Mouse (Mus musculus): Measurements from ENCODE around the gene Nup93. TPM values are rescaled to one million over a fixed set of nuclear protein-coding genes. Genes with fewer than 3 reads are reported as not detected.

Nup93 gene
- polyA plus RNA-seq, 1 experiment from 2014 or later = 103 TPM

DNA sequence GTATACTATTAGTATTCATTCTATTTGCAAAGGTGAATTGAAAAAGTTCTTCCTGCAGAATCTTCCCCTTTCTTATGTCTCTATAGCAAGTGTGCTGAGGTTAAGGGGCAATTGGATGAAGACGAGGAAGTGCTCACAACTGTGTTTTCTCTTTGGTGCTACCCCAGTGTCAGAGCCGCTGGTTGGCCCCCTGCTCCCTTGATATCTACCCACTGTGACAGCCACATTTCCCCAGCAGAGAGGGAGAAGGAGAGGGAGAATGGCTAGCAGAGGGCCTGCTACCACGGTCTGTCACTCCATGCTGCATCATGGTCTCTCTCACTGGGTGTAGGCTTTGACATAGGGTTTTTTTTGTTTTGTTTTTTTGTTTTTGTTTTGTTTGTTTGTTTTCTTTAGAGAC lies 58.2 kb downstream of the Nup93 start:
- no peak for ATAC-seq (ENCODE audit: low FRiP score, low TSS enrichment)
- Histone ChIP-seq H3K4me1 (ENCODE audit: control insufficient read depth, insufficient read depth, low read length) (0 out of 2 replicates have a peak, but pooled peaks cover 7% of the 10 kb centered on the region), H3K4me2 (replicated peaks; ENCODE audit: low read depth, low read length) (no peak overlapping the region), H3K27me3 (ENCODE audit: control insufficient read depth, insufficient read depth, low read length) (no peaks in the 10 kb centered on the region), H3K36me3 (ENCODE audit: control insufficient read depth, insufficient read depth, low read length) (no peaks in the 10 kb centered on the region), H3K27ac (ENCODE audit: low read depth, low read length) (no peak overlapping the region), H3K9me3 (ENCODE audit: control insufficient read depth, low read length) (no peaks in the 10 kb centered on the region), H3K9ac (ENCODE audit: low read depth, low read length) (no peak overlapping the region), H3K4me3 (ENCODE audit: low read length) (no peak overlapping the region)
- WGBS = 71% methylated on average over 3 of the region's 3 CpGs

DNA sequence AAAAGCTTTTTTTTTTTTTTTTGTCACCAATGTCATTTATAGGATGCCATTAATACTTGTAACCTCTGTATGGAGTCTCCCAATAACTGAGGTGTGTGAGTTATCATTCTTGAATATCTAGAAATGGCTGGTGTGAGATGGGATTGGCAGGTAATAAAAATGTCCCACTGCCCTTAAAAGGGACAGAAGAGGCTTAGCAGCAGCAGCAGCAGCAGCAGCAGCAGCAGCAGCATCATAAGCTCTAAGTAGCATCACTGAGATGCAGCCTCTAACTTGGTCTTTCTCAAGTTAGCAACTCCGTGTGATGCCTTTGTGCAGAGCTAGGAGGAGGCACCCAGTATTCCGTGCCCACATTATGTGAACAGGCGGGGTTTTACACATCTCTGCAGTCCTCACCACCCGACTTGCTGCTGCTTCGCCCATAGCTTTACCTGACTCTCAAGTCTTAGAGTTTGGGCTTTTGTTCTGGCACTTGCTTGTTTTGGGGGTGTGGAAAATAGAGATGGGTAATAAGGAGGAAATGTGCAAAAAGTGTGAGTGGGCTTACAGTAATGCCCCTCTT lies 59.0 kb downstream of the Nup93 start:
- Histone ChIP-seq H3K27ac (ENCODE audit: low read depth, low read length) (no peak overlapping the region), H3K9me3 (ENCODE audit: control insufficient read depth, low read length) (no peaks in the 10 kb centered on the region), H3K9ac (ENCODE audit: low read depth, low read length) (no peak overlapping the region), H3K4me3 (ENCODE audit: low read length) (no peak overlapping the region), H3K27me3 (ENCODE audit: control insufficient read depth, insufficient read depth, low read length) (no peaks in the 10 kb centered on the region), H3K4me1 (ENCODE audit: control insufficient read depth, insufficient read depth, low read length) (0 out of 2 replicates have a peak, but pooled peaks cover 7% of the 10 kb centered on the region), H3K4me2 (replicated peaks; ENCODE audit: low read depth, low read length) (no peak overlapping the region), H3K36me3 (ENCODE audit: control insufficient read depth, insufficient read depth, low read length) (no peaks in the 10 kb centered on the region)
- WGBS = 82% methylated on average over 5 of the region's 5 CpGs
- no peak for ATAC-seq (ENCODE audit: low FRiP score, low TSS enrichment)

DNA sequence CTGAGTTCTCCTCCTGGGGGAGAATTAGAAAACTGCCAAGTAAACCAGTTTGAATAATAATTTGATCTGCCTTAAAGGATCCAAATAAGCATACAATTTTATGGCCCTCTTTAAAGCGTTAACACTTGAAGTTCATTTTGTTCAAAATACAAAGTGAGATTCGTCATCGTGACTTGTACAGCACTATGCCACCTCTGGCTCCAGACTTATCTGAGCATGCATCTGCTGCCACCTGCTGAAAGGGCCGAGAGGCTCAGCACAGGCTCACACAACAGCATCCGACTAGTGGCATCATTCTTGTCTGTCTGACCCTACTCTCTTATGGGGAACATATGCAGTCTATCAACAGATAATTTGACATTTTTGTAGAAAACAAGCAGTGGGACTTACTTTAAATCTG lies 59.7 kb downstream of the Nup93 start:
- Histone ChIP-seq H3K4me3 (ENCODE audit: low read length) (no peak overlapping the region), H3K27ac (ENCODE audit: low read depth, low read length) (no peak overlapping the region), H3K4me2 (replicated peaks; ENCODE audit: low read depth, low read length) (no peak overlapping the region), H3K9me3 (ENCODE audit: control insufficient read depth, low read length) (no peaks in the 10 kb centered on the region), H3K4me1 (ENCODE audit: control insufficient read depth, insufficient read depth, low read length) (0 out of 2 replicates have a peak, but pooled peaks cover 7% of the 10 kb centered on the region), H3K36me3 (ENCODE audit: control insufficient read depth, insufficient read depth, low read length) (no peaks in the 10 kb centered on the region), H3K27me3 (ENCODE audit: control insufficient read depth, insufficient read depth, low read length) (no peaks in the 10 kb centered on the region), H3K9ac (ENCODE audit: low read depth, low read length) (no peak overlapping the region)
- ATAC-seq (ENCODE audit: low FRiP score, low TSS enrichment) = no peak
- WGBS = 76% methylated on average over 5 of the region's 5 CpGs

DNA sequence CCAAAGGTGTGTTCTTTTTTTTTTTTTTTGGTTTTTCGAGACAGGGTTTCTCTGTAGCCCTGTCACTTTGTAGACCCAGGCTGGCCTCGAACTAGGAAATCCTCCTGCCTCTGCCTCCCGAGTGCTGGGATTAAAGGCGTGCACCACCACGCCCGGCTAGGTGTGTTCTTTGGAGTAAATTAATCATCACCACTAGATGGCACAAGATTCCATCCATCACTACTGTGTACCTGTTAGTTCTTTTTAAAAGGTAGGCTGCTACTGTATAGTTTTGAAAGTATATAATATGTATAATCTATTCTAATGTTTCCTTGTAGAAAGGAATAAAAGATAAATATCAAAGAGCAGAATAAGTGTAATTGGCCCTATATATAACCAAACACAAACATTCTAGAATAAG lies 63.9 kb downstream of the Nup93 start:
- Histone ChIP-seq H3K4me3 (ENCODE audit: low read length) (no peak overlapping the region), H3K27me3 (ENCODE audit: control insufficient read depth, insufficient read depth, low read length) (no peaks in the 10 kb centered on the region), H3K9me3 (ENCODE audit: control insufficient read depth, low read length) (no peaks in the 10 kb centered on the region), H3K27ac (ENCODE audit: low read depth, low read length) (no peak overlapping the region), H3K9ac (ENCODE audit: low read depth, low read length) (no peak overlapping the region), H3K36me3 (ENCODE audit: control insufficient read depth, insufficient read depth, low read length) (no peaks in the 10 kb centered on the region), H3K4me1 (ENCODE audit: control insufficient read depth, insufficient read depth, low read length) (no peaks in the 10 kb centered on the region), H3K4me2 (replicated peaks; ENCODE audit: low read depth, low read length) (no peak overlapping the region)
- ATAC-seq (ENCODE audit: low FRiP score, low TSS enrichment) = no peak
- WGBS = 94% methylated on average over 6 of the region's 6 CpGs

DNA sequence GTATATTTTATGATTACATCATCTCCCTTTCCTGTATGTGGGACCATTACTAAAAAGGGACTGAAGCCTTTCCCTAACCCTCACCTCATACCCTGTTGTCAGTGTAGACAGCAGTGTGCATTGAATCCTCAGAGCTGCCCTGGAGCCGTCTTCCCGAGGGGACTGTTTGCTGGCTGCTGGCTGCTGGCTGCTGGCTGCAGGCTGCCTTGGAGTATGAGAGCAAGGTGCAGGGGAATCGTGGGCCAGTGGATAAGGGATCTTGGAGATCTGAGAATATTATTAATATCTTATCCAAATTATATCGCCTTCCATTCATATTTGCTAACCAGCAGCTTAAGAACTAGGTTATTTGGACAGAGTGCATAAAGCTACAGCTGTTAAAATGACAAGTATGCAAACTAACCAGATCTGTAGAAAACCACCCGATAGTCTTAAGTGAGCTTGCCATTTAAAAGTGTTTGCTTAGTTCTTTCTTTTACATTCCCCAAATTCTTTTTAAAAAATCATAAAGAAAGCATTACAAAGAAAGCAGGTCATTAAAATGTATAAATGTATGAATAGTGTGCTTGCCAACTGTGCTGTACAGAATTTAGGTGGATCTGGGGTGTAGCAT lies 65.7 kb downstream of the Nup93 start:
- Histone ChIP-seq H3K4me2 (replicated peaks; ENCODE audit: low read depth, low read length) (no peak overlapping the region), H3K9me3 (ENCODE audit: control insufficient read depth, low read length) (no peaks in the 10 kb centered on the region), H3K4me1 (ENCODE audit: control insufficient read depth, insufficient read depth, low read length) (no peaks in the 10 kb centered on the region), H3K9ac (ENCODE audit: low read depth, low read length) (no peak overlapping the region), H3K4me3 (ENCODE audit: low read length) (no peak overlapping the region), H3K36me3 (ENCODE audit: control insufficient read depth, insufficient read depth, low read length) (no peaks in the 10 kb centered on the region), H3K27me3 (ENCODE audit: control insufficient read depth, insufficient read depth, low read length) (no peaks in the 10 kb centered on the region), H3K27ac (ENCODE audit: low read depth, low read length) (no peak overlapping the region)
- ATAC-seq (ENCODE audit: low FRiP score, low TSS enrichment) = no peak
- WGBS = 80% methylated on average over 5 of the region's 5 CpGs

DNA sequence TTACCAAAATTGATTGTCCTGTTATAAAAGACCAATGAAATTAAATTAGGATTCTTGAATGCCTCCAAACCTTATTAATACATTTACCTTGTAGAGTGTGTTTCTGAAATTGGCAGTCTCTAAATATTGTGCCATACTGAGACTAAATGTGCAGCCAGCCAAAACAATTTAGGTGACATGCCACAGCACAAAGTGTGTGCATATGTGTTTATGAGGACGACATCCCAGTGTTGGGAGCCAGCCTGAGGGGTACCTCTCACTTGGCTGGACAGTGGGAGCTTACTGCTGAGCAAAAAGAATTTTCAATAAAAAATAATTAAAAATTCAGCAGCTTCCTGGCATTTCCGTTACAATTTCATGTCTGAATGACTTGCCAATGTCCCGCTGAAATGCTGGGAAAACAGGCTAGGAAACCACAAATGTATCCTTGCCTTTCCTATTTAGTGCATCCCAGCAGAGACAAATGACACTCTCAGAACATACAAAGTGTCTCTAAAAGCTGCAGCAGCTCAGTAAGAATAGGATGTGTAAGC lies 68.2 kb downstream of the Nup93 start:
- Histone ChIP-seq H3K27ac (ENCODE audit: low read depth, low read length) (no peak overlapping the region), H3K9ac (ENCODE audit: low read depth, low read length) (no peak overlapping the region), H3K4me3 (ENCODE audit: low read length) (no peak overlapping the region), H3K27me3 (ENCODE audit: control insufficient read depth, insufficient read depth, low read length) (no peaks in the 10 kb centered on the region), H3K36me3 (ENCODE audit: control insufficient read depth, insufficient read depth, low read length) (no peaks in the 10 kb centered on the region), H3K4me2 (replicated peaks; ENCODE audit: low read depth, low read length) (no peak overlapping the region), H3K4me1 (ENCODE audit: control insufficient read depth, insufficient read depth, low read length) (no peaks in the 10 kb centered on the region), H3K9me3 (ENCODE audit: control insufficient read depth, low read length) (no peaks in the 10 kb centered on the region)
- ATAC-seq (ENCODE audit: low FRiP score, low TSS enrichment) = no peak
- 90% methylated on average over 3 of the region's 3 CpGs for WGBS

DNA sequence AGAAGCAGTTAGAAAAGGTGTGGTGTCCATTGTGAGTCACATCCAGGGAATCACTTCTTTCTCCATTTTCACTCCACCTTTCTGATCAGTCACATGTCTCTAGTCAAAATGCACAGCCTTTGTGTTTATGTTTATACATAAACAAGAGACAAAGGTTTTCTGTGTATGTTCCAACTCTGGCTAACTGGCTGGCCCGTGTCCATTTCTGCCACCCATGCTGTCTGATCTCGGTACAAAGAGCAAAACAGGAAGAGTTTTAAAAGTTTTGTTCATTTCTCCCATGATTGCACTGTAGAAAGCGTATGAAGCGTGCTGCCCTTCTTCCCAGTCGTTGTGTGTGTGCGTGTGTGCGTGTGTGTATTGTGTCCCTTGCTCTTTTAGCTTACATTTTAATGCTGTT lies 69.8 kb downstream of the Nup93 start:
- 90% methylated on average over 7 of the region's 7 CpGs for WGBS
- ATAC-seq (ENCODE audit: low FRiP score, low TSS enrichment) = no peak

DNA sequence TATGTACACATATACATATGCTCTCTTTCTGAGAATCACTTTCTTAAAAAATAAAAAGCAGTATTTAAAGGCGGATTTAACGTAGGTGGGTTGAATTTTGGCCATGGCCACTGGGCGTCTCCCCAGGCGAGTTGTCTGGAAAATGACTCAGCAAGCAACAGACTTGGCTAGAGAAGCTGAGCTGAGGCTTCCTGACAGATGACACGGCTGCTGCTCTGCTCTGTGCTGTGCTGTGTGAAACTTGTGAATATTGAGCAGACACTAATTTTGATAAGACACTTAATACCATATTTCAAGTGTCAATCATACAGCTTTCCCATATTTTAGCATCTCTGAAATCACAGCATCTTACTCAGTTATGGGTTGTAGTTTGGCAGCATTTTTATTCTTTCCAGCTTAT lies 76.2 kb downstream of the Nup93 start:
- H3K4me3 ChIP-seq (ENCODE audit: low read length) = no peak overlapping the region
- no peaks in the 10 kb centered on the region for H3K4me1 ChIP-seq (ENCODE audit: control insufficient read depth, insufficient read depth, low read length)
- H3K9me3 ChIP-seq (ENCODE audit: control insufficient read depth, low read length) = no peaks in the 10 kb centered on the region
- no peaks in the 10 kb centered on the region for H3K27me3 ChIP-seq (ENCODE audit: control insufficient read depth, insufficient read depth, low read length)
- H3K36me3 ChIP-seq (ENCODE audit: control insufficient read depth, insufficient read depth, low read length) = no peaks in the 10 kb centered on the region; the same call in 1 of the 2 replicates
- no peak overlapping the region for H3K27ac ChIP-seq (ENCODE audit: low read depth, low read length)
- no peak for ATAC-seq (ENCODE audit: low FRiP score, low TSS enrichment)
- WGBS = 95% methylated on average over 5 of the region's 5 CpGs
- no peak overlapping the region for H3K4me2 ChIP-seq (replicated peaks; ENCODE audit: low read depth, low read length)
- no peak overlapping the region for H3K9ac ChIP-seq (ENCODE audit: low read depth, low read length)

More for the DNA sequence above, 69.8 kb downstream of the Nup93 start:
- Histone ChIP-seq H3K9ac (ENCODE audit: low read depth, low read length) (no peak overlapping the region), H3K27me3 (ENCODE audit: control insufficient read depth, insufficient read depth, low read length) (no peaks in the 10 kb centered on the region), H3K4me1 (ENCODE audit: control insufficient read depth, insufficient read depth, low read length) (no peaks in the 10 kb centered on the region), H3K4me2 (replicated peaks; ENCODE audit: low read depth, low read length) (no peak overlapping the region), H3K9me3 (ENCODE audit: control insufficient read depth, low read length) (no peaks in the 10 kb centered on the region), H3K36me3 (ENCODE audit: control insufficient read depth, insufficient read depth, low read length) (no peaks in the 10 kb centered on the region), H3K27ac (ENCODE audit: low read depth, low read length) (no peak overlapping the region), H3K4me3 (ENCODE audit: low read length) (no peak overlapping the region)

DNA sequence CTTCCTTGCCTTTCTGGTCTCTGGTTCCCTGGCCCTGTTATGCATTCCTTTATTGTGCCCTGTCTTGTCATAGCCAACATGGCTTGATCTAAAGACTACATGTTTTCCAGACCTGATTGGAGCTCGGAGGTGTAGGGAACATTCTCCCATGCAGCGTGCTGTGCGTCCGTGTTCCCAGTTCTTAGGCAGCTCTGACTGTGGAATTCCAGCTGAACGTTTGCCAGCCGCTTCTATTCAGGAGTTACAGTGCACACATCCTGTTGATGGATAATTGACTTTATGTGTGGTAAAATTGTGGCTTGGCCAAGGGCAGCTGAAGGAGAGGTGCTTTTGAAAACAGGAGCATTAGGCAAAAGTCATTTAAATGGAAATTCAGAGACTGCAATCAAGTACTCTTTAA lies 77.7 kb downstream of the Nup93 start:
- H3K36me3 ChIP-seq (ENCODE audit: control insufficient read depth, insufficient read depth, low read length) = no peaks in the 10 kb centered on the region; the same call in 1 of the 2 replicates
- no peaks in the 10 kb centered on the region for H3K9me3 ChIP-seq (ENCODE audit: control insufficient read depth, low read length)
- H3K9ac ChIP-seq (ENCODE audit: low read depth, low read length) = no peak overlapping the region
- 74% methylated on average over 6 of the region's 6 CpGs for WGBS
- H3K4me3 ChIP-seq (ENCODE audit: low read length) = no peak overlapping the region
- ATAC-seq (ENCODE audit: low FRiP score, low TSS enrichment) = no peak
- H3K4me1 ChIP-seq (ENCODE audit: control insufficient read depth, insufficient read depth, low read length) = no peaks in the 10 kb centered on the region
- 0 out of 2 replicates have a peak overlapping the region, but pooled peaks have one; percentile 24 for H3K27ac ChIP-seq (ENCODE audit: low read depth, low read length)
- no peak overlapping the region for H3K4me2 ChIP-seq (replicated peaks; ENCODE audit: low read depth, low read length)
- no peaks in the 10 kb centered on the region for H3K27me3 ChIP-seq (ENCODE audit: control insufficient read depth, insufficient read depth, low read length)
